Mouse (Mus musculus) stomach, postnatal 0 days (tissue): ENCODE data around the gene Dab1.

Source experiments
- CTCF ChIP-seq: IDR thresholded peaks from 2 replicates; pipeline ENCODE4 v1.5.1; 2016; ENCODE audit warnings: antibody characterized with exemption, low read depth, mild to moderate bottlenecking, moderate library complexity
- EP300 ChIP-seq: optimal IDR thresholded peaks from 2 replicates; pipeline ENCODE3; 2016; ENCODE audit warnings: antibody characterized with exemption

DNA sequence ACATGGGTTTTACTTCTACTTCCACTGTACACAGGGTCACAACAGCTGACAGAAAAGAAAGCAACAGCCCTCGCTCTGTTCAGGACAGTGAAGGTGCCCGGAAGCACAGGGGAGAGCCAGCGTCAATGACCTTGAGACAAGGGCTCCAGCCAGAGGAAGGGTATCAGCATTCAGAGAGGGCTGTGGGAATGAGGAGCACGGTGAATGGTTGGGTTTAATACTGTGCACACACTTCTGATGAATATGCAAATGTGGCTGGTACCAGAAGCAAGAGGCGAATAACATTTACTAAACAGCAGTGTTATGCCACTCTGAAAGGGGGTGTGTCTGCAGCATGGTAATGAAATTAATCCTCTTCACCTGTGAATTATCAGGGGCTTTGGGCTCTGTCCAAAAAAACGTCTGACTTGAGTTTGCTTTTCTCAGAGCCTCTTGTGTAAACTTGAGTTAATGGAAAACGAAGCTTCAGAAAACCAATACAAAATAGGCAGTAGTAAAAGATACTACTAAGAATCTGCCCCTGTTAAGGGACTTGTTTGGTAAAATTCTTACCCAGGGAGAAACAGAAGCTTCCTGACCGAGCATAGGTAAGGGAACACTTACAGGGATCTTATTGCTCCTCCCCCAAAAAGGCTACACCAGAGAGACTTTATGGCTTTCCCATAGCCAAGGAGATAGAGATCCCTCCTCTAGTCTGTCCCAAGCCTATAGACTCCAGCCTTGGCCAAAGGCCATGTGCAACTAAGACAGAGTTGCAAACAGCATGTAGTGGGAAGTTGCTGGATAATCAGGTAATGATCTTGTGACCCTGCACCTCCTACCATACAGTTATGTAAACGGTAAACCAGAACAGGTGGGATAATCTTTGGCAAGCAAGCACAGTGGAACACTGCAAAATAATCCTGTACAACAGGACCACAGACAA, 592.6 kb downstream of the Dab1 start:
- TF ChIP-seq CTCF, result no peak
- no peak for TF ChIP-seq EP300
